Mouse (Mus musculus) CH12F3 (cell line): ENCODE results near the gene Cic.

Experiments
- in situ Hi-C: fragments of 300-500 bp; cut with MboI; formaldehyde crosslinking; loops from 2 replicates; pipeline ENCODE4 v1.14.3; 2020; ENCODE audit warnings: low sequenced_read_pairs

The Cic gene

GRCm38 (mm10) chr7:25339329-25339728, 71.8 kb downstream of the Cic start:
- in situ Hi-C loops, result no loop called here

DNA sequence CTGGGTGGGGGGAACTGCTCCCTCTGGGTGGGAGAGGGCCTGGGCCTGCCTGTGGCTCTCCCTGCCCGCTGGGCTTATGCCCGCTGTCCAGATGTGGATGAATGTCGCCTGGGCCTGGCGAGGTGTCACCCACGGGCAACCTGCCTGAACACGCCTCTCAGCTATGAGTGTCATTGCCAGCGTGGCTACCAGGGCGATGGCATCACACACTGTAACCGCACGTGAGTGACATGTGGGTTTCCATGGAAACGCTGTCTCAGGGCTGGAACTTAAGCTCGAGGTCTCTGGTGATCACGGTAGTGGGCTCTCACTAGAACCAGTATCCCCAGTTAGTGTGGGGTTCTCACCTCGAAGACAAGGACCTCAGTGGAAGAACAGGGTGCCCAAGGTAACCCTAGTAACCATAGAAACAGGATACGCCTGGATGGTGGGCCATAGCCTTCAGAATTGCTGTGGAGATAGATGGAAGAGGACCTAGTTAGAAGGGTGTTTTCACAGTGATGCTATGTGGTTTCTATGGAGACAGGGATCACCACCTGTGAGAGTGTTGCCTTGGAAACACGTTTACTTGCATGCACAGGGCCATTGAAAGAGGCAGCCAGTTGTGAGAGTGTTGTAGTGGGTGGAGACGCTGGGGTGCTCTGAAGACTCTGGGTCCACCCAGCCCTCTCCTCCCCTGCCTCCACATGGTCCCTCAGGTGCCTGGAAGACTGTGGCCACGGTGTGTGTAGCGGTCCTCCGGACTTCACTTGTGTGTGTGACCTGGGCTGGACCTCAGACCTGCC, 73.7 kb downstream of the Cic start:
- in situ Hi-C loops, result no loop called here
